Mouse (Mus musculus): ENCODE measurements around the gene Son. TPM values are rescaled to one million over a fixed set of nuclear protein-coding genes. Genes with fewer than 3 reads are reported as not detected.
A peak's percentile ranks its signal among the peaks of the same experiment; 100 is the strongest.

The Son gene
- polyA plus RNA-seq, 1 experiment from 2014 or later: 106 TPM

GRCm38 (mm10) chr16:91724247-91724646 lies 76.9 kb downstream of the Son start:
- peaks cover 21% of the 10 kb centered on the region for H3K4me1 ChIP-seq
- no peak for ATAC-seq (ENCODE audit: low FRiP score)
- H3K9me3 ChIP-seq (replicated peaks): no peaks in the 10 kb centered on the region
- no peak overlapping the region for H3K9ac ChIP-seq (replicated peaks)
- no peak overlapping the region for H3K4me2 ChIP-seq
- no peak overlapping the region for H3K4me3 ChIP-seq (replicated peaks)
- no peak overlapping the region for H3K27ac ChIP-seq (replicated peaks)
- peaks cover 17% of the 10 kb centered on the region; the same call in 1 of the 2 replicates for H3K36me3 ChIP-seq
- no peaks in the 10 kb centered on the region for H3K27me3 ChIP-seq (replicated peaks)
- WGBS: 49% methylated on average over 3 of the region's 3 CpGs

GRCm38 (mm10) chr16:91727433-91727832 lies 80.1 kb downstream of the Son start:
- no peaks in the 10 kb centered on the region for H3K27me3 ChIP-seq (replicated peaks)
- ATAC-seq (ENCODE audit: low FRiP score): no peak
- peak overlapping the region; percentile 84 for H3K4me3 ChIP-seq (replicated peaks)
- peaks cover 37% of the 10 kb centered on the region for H3K4me1 ChIP-seq
- 0 out of 2 replicates have a peak, but pooled peaks cover 4% of the 10 kb centered on the region for H3K36me3 ChIP-seq
- H3K9me3 ChIP-seq (replicated peaks): no peaks in the 10 kb centered on the region
- peak overlapping the region; percentile 64 for H3K4me2 ChIP-seq
- H3K9ac ChIP-seq (replicated peaks): peak overlapping the region; percentile 71
- WGBS: 80% methylated on average over 15 of the region's 15 CpGs
- H3K27ac ChIP-seq (replicated peaks): peak overlapping the region; percentile 98; the same call in 1 of the 2 replicates

- Histone ChIP-seq H3K36me3 (0 out of 2 replicates have a peak, but pooled peaks cover 4% of the 10 kb centered on the region), H3K4me1 (peaks cover 41% of the 10 kb centered on the region), H3K4me3 (replicated peaks) (peak within 1 kb of the TSS; percentile 84), H3K9me3 (replicated peaks) (no peaks in the 10 kb centered on the region), H3K9ac (replicated peaks) (peak within 1 kb of the TSS; percentile 78), H3K27me3 (replicated peaks) (no peaks in the 10 kb centered on the region), H3K4me2 (peak within 1 kb of the TSS; percentile 71), H3K27ac (replicated peaks) (peak within 1 kb of the TSS; percentile 98)
- peak; percentile 94 for ATAC-seq (ENCODE audit: low FRiP score)
- WGBS: under 1% methylated on average over 46 of the region's 46 CpGs
Measured at GRCm38 (mm10) chr16:91728123-91729065, 81.1 kb downstream of the Son start, which contains the start of gene Cryzl1. Gene Cryzl1 (minus strand): TSS chr16:91728975.

Other genes with a start within 250 kb of the Son start
- 14.4 and 26.5 TPM in 2 replicates for gene Il10rb, start 241.3 kb upstream of the Son start, polyA plus RNA-seq (2015; fragmentation: Nextera tagmentation; extraction: Ambion mirVana)
- 45.3 and 46.8 TPM in 2 replicates for gene Ifnar1, start 162.3 kb upstream of the Son start, polyA plus RNA-seq (2015; fragmentation: Nextera tagmentation; extraction: Ambion mirVana)
- gene Ifngr2, start 100.4 kb upstream of the Son start, polyA plus RNA-seq (2015; fragmentation: Nextera tagmentation; extraction: Ambion mirVana): 106 and 112 TPM in 2 replicates
- gene Tmem50b, start 49.7 kb upstream of the Son start, polyA plus RNA-seq (2015; fragmentation: Nextera tagmentation; extraction: Ambion mirVana): 102 and 112 TPM in 2 replicates
- 5.1 and 5.9 TPM in 2 replicates for gene Dnajc28, start 28.5 kb upstream of the Son start, polyA plus RNA-seq (2015; fragmentation: Nextera tagmentation; extraction: Ambion mirVana)
- gene Gart, start 554 bp upstream of the Son start, polyA plus RNA-seq (2015; fragmentation: Nextera tagmentation; extraction: Ambion mirVana): 56.6 and 80.4 TPM in 2 replicates
- gene Donson, start 41.3 kb downstream of the Son start, polyA plus RNA-seq (2015; fragmentation: Nextera tagmentation; extraction: Ambion mirVana): 19.4 and 21.7 TPM in 2 replicates
- 98.8 and 113 TPM in 2 replicates for gene Cryzl1, start 81.5 kb downstream of the Son start, polyA plus RNA-seq (2015; fragmentation: Nextera tagmentation; extraction: Ambion mirVana)
- gene Itsn1, start 81.8 kb downstream of the Son start, polyA plus RNA-seq (2015; fragmentation: Nextera tagmentation; extraction: Ambion mirVana): 44.5 and 48.6 TPM in 2 replicates

Measured in neural tube, embryonic 15.5 days (tissue).